Mouse (Mus musculus) embryonic facial prominence, embryonic 13.5 days (tissue): ENCODE results near the gene Vstm5. TPM values are rescaled to one million over a fixed set of nuclear protein-coding genes. Genes with fewer than 3 reads are reported as not detected.

ENCODE experiments used
- ATAC-seq: fragments of 200-750 bp; cut with Nextera tagmentation; 2 replicates; pipeline ENCODE4 v1.8.0; 2017; ENCODE audit warnings: low read depth; ENCODE audit not compliant: insufficient number of reproducible peaks, insufficient read depth, low FRiP score, low TSS enrichment
- H3K27ac ChIP-seq: fragments of 300-500 bp; sonication (generic); 2 replicates; pipeline ENCODE4 v1.5.1; 2015; ENCODE audit warnings: moderate library complexity, mild to moderate bottlenecking, inconsistent platforms
- H3K27me3 ChIP-seq: fragments of 300-500 bp; sonication (generic); 2 replicates; pipeline ENCODE4 v1.6.1; 2015; ENCODE audit warnings: mild to moderate bottlenecking, inconsistent platforms
- H3K36me3 ChIP-seq: fragments of 300-500 bp; sonication (generic); 2 replicates; pipeline ENCODE4 v1.6.1; 2015; ENCODE audit warnings: mild to moderate bottlenecking, inconsistent platforms
- H3K4me1 ChIP-seq: fragments of 300-500 bp; sonication (generic); 2 replicates; pipeline ENCODE4 v1.6.1; 2015; ENCODE audit warnings: inconsistent platforms
- H3K4me2 ChIP-seq: fragments of 300-500 bp; sonication (generic); 2 replicates; pipeline ENCODE4 v1.6.1; 2015; ENCODE audit warnings: moderate library complexity, mild to moderate bottlenecking, inconsistent platforms
- H3K4me3 ChIP-seq: fragments of 300-500 bp; sonication (generic); 2 replicates; pipeline ENCODE4 v1.5.1; 2015; ENCODE audit warnings: mild to moderate bottlenecking, inconsistent platforms
- H3K9ac ChIP-seq: fragments of 300-500 bp; sonication (generic); 2 replicates; pipeline ENCODE4 v1.6.1; 2015; ENCODE audit warnings: mild to moderate bottlenecking, inconsistent platforms
- H3K9me3 ChIP-seq: fragments of 300-500 bp; sonication (generic); 2 replicates; pipeline ENCODE4 v1.6.1; 2016; ENCODE audit warnings: inconsistent platforms
- WGBS: fragments of 180-500 bp; shearing (Covaris S2); methylation state at CpG from one replicate; pipeline ENCODE4 v1.1.7; 2015; ENCODE audit warnings: mixed read lengths; 5-methylcytosine and 5-hydroxymethylcytosine counted together
- polyA plus RNA-seq: library from polyadenylated mRNA; unstranded; fragments of >200 nt; fragmentation: Nextera tagmentation; extraction: Ambion mirVana; gene quantifications from 2 replicates; pipeline ENCODE4 v1.2.1, GENCODE M21; 2015

The Vstm5 gene
- polyA plus RNA-seq, 1 experiment from 2014 or later: 4.2 TPM

GRCm38 (mm10) chr9:15263487-15263886, 24.6 kb downstream of the Vstm5 start:
- H3K27ac ChIP-seq: no peak overlapping the region
- no peak for ATAC-seq
- no peak overlapping the region for H3K9ac ChIP-seq
- H3K36me3 ChIP-seq: peaks cover 82% of the 10 kb centered on the region
- no peaks in the 10 kb centered on the region for H3K4me1 ChIP-seq
- no peaks in the 10 kb centered on the region for H3K27me3 ChIP-seq
- H3K4me2 ChIP-seq: no peak overlapping the region
- no peaks in the 10 kb centered on the region for H3K9me3 ChIP-seq
- 94% methylated on average over 10 of the region's 10 CpGs for WGBS
- H3K4me3 ChIP-seq: no peak overlapping the region

GRCm38 (mm10) chr9:15273981-15274380, 35.1 kb downstream of the Vstm5 start:
- no peaks in the 10 kb centered on the region for H3K27me3 ChIP-seq
- no peaks in the 10 kb centered on the region for H3K9me3 ChIP-seq
- no peak overlapping the region for H3K4me3 ChIP-seq
- H3K27ac ChIP-seq: no peak overlapping the region
- peaks cover 11% of the 10 kb centered on the region for H3K4me1 ChIP-seq
- peaks cover 76% of the 10 kb centered on the region for H3K36me3 ChIP-seq
- 90% methylated on average over 2 of the region's 2 CpGs for WGBS
- ATAC-seq: no peak
- H3K9ac ChIP-seq: no peak overlapping the region
- no peak overlapping the region for H3K4me2 ChIP-seq

GRCm38 (mm10) chr9:15276855-15277254, 38.0 kb downstream of the Vstm5 start:
- WGBS: 94% methylated on average over 4 of the region's 4 CpGs
- peaks cover 48% of the 10 kb centered on the region for H3K36me3 ChIP-seq
- no peak for ATAC-seq

GRCm38 (mm10) chr9:15278343-15278742, 39.5 kb downstream of the Vstm5 start:
- H3K4me3 ChIP-seq: no peak overlapping the region
- peaks cover 18% of the 10 kb centered on the region for H3K4me1 ChIP-seq
- H3K9ac ChIP-seq: no peak overlapping the region
- H3K9me3 ChIP-seq: no peaks in the 10 kb centered on the region
- no peak for ATAC-seq
- 92% methylated on average over 3 of the region's 3 CpGs for WGBS
- H3K4me2 ChIP-seq: peak overlapping the region; percentile 82
- peaks cover 34% of the 10 kb centered on the region for H3K36me3 ChIP-seq
- H3K27me3 ChIP-seq: no peaks in the 10 kb centered on the region
- no peak overlapping the region for H3K27ac ChIP-seq

More at GRCm38 (mm10) chr9:15276855-15277254, 38.0 kb downstream of the Vstm5 start:
- Histone ChIP-seq H3K9me3 (no peaks in the 10 kb centered on the region), H3K4me1 (peaks cover 18% of the 10 kb centered on the region), H3K27me3 (no peaks in the 10 kb centered on the region), H3K4me2 (no peak overlapping the region), H3K9ac (no peak overlapping the region), H3K4me3 (no peak overlapping the region), H3K27ac (no peak overlapping the region)

GRCm38 (mm10) chr9:15279139-15279648, 40.3 kb downstream of the Vstm5 start:
- H3K27ac ChIP-seq: peak overlapping the region; percentile 87
- ATAC-seq: peak; percentile 15; the same call in 1 of the 2 replicates
- peaks cover 25% of the 10 kb centered on the region for H3K36me3 ChIP-seq
- H3K27me3 ChIP-seq: no peaks in the 10 kb centered on the region
- H3K9me3 ChIP-seq: no peaks in the 10 kb centered on the region
- H3K4me3 ChIP-seq: peak overlapping the region; percentile 98
- H3K4me2 ChIP-seq: peak overlapping the region; percentile 82
- 8% methylated on average over 19 of the region's 19 CpGs for WGBS
- peak overlapping the region; percentile 99 for H3K9ac ChIP-seq
- peaks cover 18% of the 10 kb centered on the region for H3K4me1 ChIP-seq

- H3K36me3 ChIP-seq: peaks cover 18% of the 10 kb centered on the region
- H3K27ac ChIP-seq: peak within 1 kb of the TSS; percentile 87
- peak within 1 kb of the TSS; percentile 99 for H3K9ac ChIP-seq
- H3K4me1 ChIP-seq: peaks cover 18% of the 10 kb centered on the region
- peak; percentile 95 for ATAC-seq
- no peaks in the 10 kb centered on the region for H3K9me3 ChIP-seq
- H3K4me2 ChIP-seq: peak within 1 kb of the TSS; percentile 82
- WGBS: under 1% methylated on average over 57 of the region's 57 CpGs
- peak within 1 kb of the TSS; percentile 98 for H3K4me3 ChIP-seq
- no peaks in the 10 kb centered on the region for H3K27me3 ChIP-seq
Measured at GRCm38 (mm10) chr9:15279649-15280490, 41.0 kb downstream of the Vstm5 start, which contains the start of gene Med17. TSS of gene Med17 (minus strand) at chr9:15279931.

- Histone ChIP-seq H3K9ac (peak overlapping the region; percentile 99), H3K4me3 (peak overlapping the region; percentile 98), H3K4me1 (peaks cover 18% of the 10 kb centered on the region), H3K36me3 (peaks cover 12% of the 10 kb centered on the region), H3K9me3 (no peaks in the 10 kb centered on the region), H3K4me2 (peak overlapping the region; percentile 82), H3K27ac (peak overlapping the region; percentile 69; the same call in 1 of the 2 replicates), H3K27me3 (no peaks in the 10 kb centered on the region)
- 48% methylated on average over 5 of the region's 5 CpGs for WGBS
- no peak for ATAC-seq
Measured at GRCm38 (mm10) chr9:15280491-15280879, 41.6 kb downstream of the Vstm5 start.

GRCm38 (mm10) chr9:15285443-15285842, 46.6 kb downstream of the Vstm5 start:
- Histone ChIP-seq H3K9ac (no peak overlapping the region), H3K27me3 (no peaks in the 10 kb centered on the region), H3K4me3 (no peak overlapping the region), H3K27ac (no peak overlapping the region), H3K4me2 (no peak overlapping the region), H3K4me1 (peaks cover 5% of the 10 kb centered on the region), H3K36me3 (peaks cover 2% of the 10 kb centered on the region; the same call in 1 of the 2 replicates), H3K9me3 (no peaks in the 10 kb centered on the region)
- ATAC-seq: no peak
- 71% methylated on average over 3 of the region's 3 CpGs for WGBS

- H3K4me1 ChIP-seq: no peaks in the 10 kb centered on the region
- no peak overlapping the region for H3K4me2 ChIP-seq
- 50% methylated on average over 6 of the region's 6 CpGs for WGBS
- H3K9me3 ChIP-seq: no peaks in the 10 kb centered on the region
- no peak overlapping the region for H3K9ac ChIP-seq
- H3K36me3 ChIP-seq: peaks cover 9% of the 10 kb centered on the region
- no peak overlapping the region for H3K27ac ChIP-seq
- no peak overlapping the region for H3K4me3 ChIP-seq
- H3K27me3 ChIP-seq: no peaks in the 10 kb centered on the region
- ATAC-seq: no peak
Measured at GRCm38 (mm10) chr9:15287846-15288245, 49.0 kb downstream of the Vstm5 start.

- no peaks in the 10 kb centered on the region for H3K4me1 ChIP-seq
- peaks cover 9% of the 10 kb centered on the region for H3K36me3 ChIP-seq
- H3K27ac ChIP-seq: no peak overlapping the region
- 91% methylated on average over 3 of the region's 3 CpGs for WGBS
- H3K9me3 ChIP-seq: no peaks in the 10 kb centered on the region
- no peak overlapping the region for H3K4me3 ChIP-seq
- H3K27me3 ChIP-seq: no peaks in the 10 kb centered on the region
- no peak overlapping the region for H3K4me2 ChIP-seq
- ATAC-seq: no peak
- no peak overlapping the region for H3K9ac ChIP-seq
Measured at GRCm38 (mm10) chr9:15288402-15288801, 49.6 kb downstream of the Vstm5 start.

GRCm38 (mm10) chr9:15289251-15289650, 50.4 kb downstream of the Vstm5 start:
- Histone ChIP-seq H3K27me3 (no peaks in the 10 kb centered on the region), H3K4me2 (no peak overlapping the region), H3K36me3 (peaks cover 9% of the 10 kb centered on the region), H3K9me3 (no peaks in the 10 kb centered on the region), H3K9ac (no peak overlapping the region), H3K27ac (no peak overlapping the region), H3K4me3 (no peak overlapping the region), H3K4me1 (no peaks in the 10 kb centered on the region)
- WGBS: 85% methylated on average over 6 of the region's 6 CpGs
- no peak for ATAC-seq

- no peak overlapping the region for H3K4me3 ChIP-seq
- no peak overlapping the region for H3K9ac ChIP-seq
- H3K27ac ChIP-seq: no peak overlapping the region
- peaks cover 6% of the 10 kb centered on the region; the same call in 1 of the 2 replicates for H3K4me1 ChIP-seq
- 87% methylated on average over 7 of the region's 7 CpGs for WGBS
- H3K9me3 ChIP-seq: no peaks in the 10 kb centered on the region
- H3K36me3 ChIP-seq: no peaks in the 10 kb centered on the region; the same call in 1 of the 2 replicates
- no peaks in the 10 kb centered on the region for H3K27me3 ChIP-seq
- ATAC-seq: no peak
- no peak overlapping the region for H3K4me2 ChIP-seq
Measured at GRCm38 (mm10) chr9:15297112-15297511, 58.3 kb downstream of the Vstm5 start.
